Mouse (Mus musculus) kidney, adult 8-10 months (tissue): ENCODE results near the gene Adm2.
A peak's percentile ranks its signal among the peaks of the same experiment; 100 is the strongest.

Source experiments
- DNase-seq, 2 experiments: peaks; one replicate each; pipeline ENCODE4 v3.0.0; 2022

The Adm2 gene

GRCm38 (mm10) chr15:89358784-89359183, 36.3 kb downstream of the Adm2 start:
- DNase-seq: no peak

- no peak for DNase-seq
These were observed 40.5 kb downstream of the Adm2 start for GRCm38 (mm10) chr15:89363051-89363450.

GRCm38 (mm10) chr15:89365141-89365551, 42.6 kb downstream of the Adm2 start:
- DNase-seq: no peak

- no peak for DNase-seq
These were observed 49.5 kb downstream of the Adm2 start for GRCm38 (mm10) chr15:89372068-89372467.

GRCm38 (mm10) chr15:89372536-89372935, 50.0 kb downstream of the Adm2 start:
- DNase-seq: no peak

GRCm38 (mm10) chr15:89373027-89373761, 50.7 kb downstream of the Adm2 start:
- DNase-seq: peak; percentile 84 to 90

- peak; percentile 86 to 93 for DNase-seq
These were observed 51.3 kb downstream of the Adm2 start, which contains the start of gene Sco2 for GRCm38 (mm10) chr15:89373762-89374248. Sco2 (minus strand) TSS chr15:89373846.
